Mouse (Mus musculus) heart, postnatal 0 days (tissue): ENCODE data around the gene Entpd3. TPM values are rescaled to one million over a fixed set of nuclear protein-coding genes. Genes with fewer than 3 reads are reported as not detected.

Experiments used
- ATAC-seq: fragments of 200-750 bp; cut with Nextera tagmentation; 2 replicates; pipeline ENCODE4 v1.8.0; 2017; ENCODE audit warnings: low read depth, moderate number of reproducible peaks, moderate library complexity; ENCODE audit not compliant: insufficient read depth
- DNase-seq: peaks from one replicate; pipeline ENCODE4 v3.0.0-alpha.2; 2016; ENCODE audit warnings: low spot score
- H3K27ac ChIP-seq: fragments of 300-500 bp; sonication (generic); 2 replicates; pipeline ENCODE4 v1.5.1; 2014; ENCODE audit warnings: low read depth, mild to moderate bottlenecking
- H3K27me3 ChIP-seq: fragments of 300-500 bp; sonication (generic); 2 replicates; pipeline ENCODE4 v1.6.1; 2014; ENCODE audit warnings: low read length, mixed read lengths; ENCODE audit not compliant: control insufficient read depth, insufficient read depth
- H3K36me3 ChIP-seq: fragments of 300-500 bp; sonication (generic); replicated peaks from 2 replicates; pipeline ENCODE4 v1.6.1; 2014; ENCODE audit warnings: low read length, mixed read lengths; ENCODE audit not compliant: control insufficient read depth, insufficient read depth
- H3K4me1 ChIP-seq: fragments of 300-500 bp; sonication (generic); 2 replicates; pipeline ENCODE4 v1.6.1; 2014; ENCODE audit warnings: antibody characterized with exemption; ENCODE audit not compliant: control insufficient read depth, insufficient read depth
- H3K4me2 ChIP-seq: fragments of 300-500 bp; sonication (generic); 2 replicates; pipeline ENCODE4 v1.6.1; 2014; ENCODE audit warnings: low read depth, mild to moderate bottlenecking, low read length, moderate library complexity
- H3K4me3 ChIP-seq: fragments of 300-500 bp; sonication (generic); 2 replicates; pipeline ENCODE4 v1.5.1; 2014; ENCODE audit warnings: low read depth, low read length
- H3K9ac ChIP-seq: fragments of 300-500 bp; sonication (generic); replicated peaks from 2 replicates; pipeline ENCODE4 v1.6.1; 2014; ENCODE audit warnings: low read depth, low read length, mixed read lengths
- H3K9me3 ChIP-seq: fragments of 300-500 bp; sonication (generic); replicated peaks from 2 replicates; pipeline ENCODE4 v1.6.1; 2016; ENCODE audit warnings: low read length; ENCODE audit not compliant: control insufficient read depth
- CTCF ChIP-seq: IDR thresholded peaks from 2 replicates; pipeline ENCODE4 v1.5.1; 2016; ENCODE audit warnings: antibody characterized with exemption, control low read depth, low read depth
- EP300 ChIP-seq: IDR thresholded peaks from 2 replicates; pipeline ENCODE4 v1.6.1; 2016; ENCODE audit warnings: antibody characterized with exemption, low read depth
- WGBS: fragments of 180-500 bp; shearing (Covaris S2); extraction: QIAGEN DNeasy Blood & Tissue Kit; methylation state at CpG from one replicate; pipeline ENCODE4 v1.1.7; 2014; 5-methylcytosine and 5-hydroxymethylcytosine counted together
- polyA plus RNA-seq: library from polyadenylated mRNA; unstranded; fragments of >200 nt; fragmentation: Nextera tagmentation; extraction: Ambion mirVana; gene quantifications from 2 replicates; pipeline ENCODE4 v1.2.1, GENCODE M21; 2015
- total RNA-seq: library from RNA; depleted of rRNA; stranded (reverse); fragments of >200 nt; gene quantifications from 2 replicates; pipeline ENCODE4 v1.2.3, GENCODE M21; 2014; ENCODE audit warnings: low replicate concordance

Gene Entpd3
- total and polyA plus RNA-seq, 2 experiments from 2014 or later, result 2.8 TPM; not detected in 1

- WGBS, result 8% methylated on average over 28 of the region's 28 CpGs
- Histone ChIP-seq H3K4me2 (peak overlapping the region; percentile 79), H3K4me3 (peak overlapping the region; percentile 40), H3K27me3 (no peaks in the 10 kb centered on the region), H3K9ac (peak overlapping the region; percentile 24; the same call in 1 of the 2 replicates), H3K27ac (peak overlapping the region; percentile 71), H3K36me3 (no peaks in the 10 kb centered on the region), H3K9me3 (no peaks in the 10 kb centered on the region), H3K4me1 (0 out of 2 replicates have a peak, but pooled peaks cover 4% of the 10 kb centered on the region)
- peak; percentile 95 for DNase-seq
- ATAC-seq, result peak; percentile 90
- TF ChIP-seq EP300 (no peak), CTCF (peak; percentile 92)
Measured at GRCm38 (mm10) chr9:120582619-120583308, 43.1 kb downstream of the Entpd3 start.

- no peaks in the 10 kb centered on the region for H3K9me3 ChIP-seq
- ATAC-seq, result no peak
- H3K36me3 ChIP-seq, result no peaks in the 10 kb centered on the region
- no peak for DNase-seq
- TF ChIP-seq CTCF (no peak), EP300 (no peak)
- H3K4me1 ChIP-seq, result no peaks in the 10 kb centered on the region
- peak overlapping the region; percentile 40; the same call in 1 of the 2 replicates for H3K4me3 ChIP-seq
- H3K27me3 ChIP-seq, result no peaks in the 10 kb centered on the region
- no peak overlapping the region for H3K9ac ChIP-seq
- H3K27ac ChIP-seq, result no peak overlapping the region
- WGBS, result 75% methylated on average over 3 of the region's 3 CpGs
- H3K4me2 ChIP-seq, result peak overlapping the region; percentile 79
Measured at GRCm38 (mm10) chr9:120583314-120583713, 43.7 kb downstream of the Entpd3 start.

- no peaks in the 10 kb centered on the region for H3K27me3 ChIP-seq
- H3K4me1 ChIP-seq, result no peaks in the 10 kb centered on the region
- ATAC-seq, result no peak
- no peak overlapping the region for H3K4me3 ChIP-seq
- H3K9me3 ChIP-seq, result no peaks in the 10 kb centered on the region
- 4% methylated on average over 3 of the region's 3 CpGs for WGBS
- peak; percentile 58 for DNase-seq
- TF ChIP-seq CTCF, result peak; percentile 90
- TF ChIP-seq EP300, result no peak
- no peak overlapping the region for H3K9ac ChIP-seq
- no peaks in the 10 kb centered on the region for H3K36me3 ChIP-seq
- H3K27ac ChIP-seq, result no peak overlapping the region
- no peak overlapping the region for H3K4me2 ChIP-seq
Measured at GRCm38 (mm10) chr9:120586546-120586945, 46.9 kb downstream of the Entpd3 start.

- DNase-seq, result peak; percentile 41
- Histone ChIP-seq H3K36me3 (no peaks in the 10 kb centered on the region), H3K27ac (no peak overlapping the region), H3K27me3 (no peaks in the 10 kb centered on the region), H3K4me1 (no peaks in the 10 kb centered on the region), H3K9me3 (no peaks in the 10 kb centered on the region), H3K4me3 (no peak overlapping the region), H3K4me2 (no peak overlapping the region), H3K9ac (no peak overlapping the region)
- WGBS, result under 1% methylated on average over 9 of the region's 9 CpGs
- TF ChIP-seq CTCF, result peak; percentile 83
- no peak for TF ChIP-seq EP300
- ATAC-seq, result peak; percentile 49; the same call in 1 of the 2 replicates
Measured at GRCm38 (mm10) chr9:120591490-120591889, 51.9 kb downstream of the Entpd3 start.

- Histone ChIP-seq H3K4me1 (no peaks in the 10 kb centered on the region), H3K27me3 (no peaks in the 10 kb centered on the region), H3K4me2 (no peak overlapping the region), H3K27ac (no peak overlapping the region), H3K9ac (no peak overlapping the region), H3K36me3 (no peaks in the 10 kb centered on the region), H3K9me3 (no peaks in the 10 kb centered on the region), H3K4me3 (no peak overlapping the region)
- DNase-seq, result no peak
- no peak for TF ChIP-seq CTCF
- no peak for TF ChIP-seq EP300
- 64% methylated on average over 9 of the region's 9 CpGs for WGBS
- no peak for ATAC-seq
Measured at GRCm38 (mm10) chr9:120593383-120594101, 53.9 kb downstream of the Entpd3 start.
